10 mouse cellular contexts compared by ENCODE assay signal in genomic region chr13:89828429-89828970, GRCm38 (mm10).
DNase-seq lines count a peak whose midpoint lies in the region; TF ChIP-seq lines count a peak whose summit lies in the region.
"Had no signal": no experiment of that assay in that cellular context is flagged by ENCODE, and none has a peak within 500 bp of the region (broad histone marks: within the 10 kb centered on the region; RNA-seq: fewer than 3 reads in every experiment).

No protein-coding gene starts in this region.

- in situ Hi-C loops in ES-E14 (cut with MboI; ENCODE audit: low sequenced_read_pairs in 2 of 2, unreplicated experiment in 2 of 2), result no loop called here

- no peak for TF ChIP-seq POLR2A in myocyte (IDR thresholded peaks at IDR 0.05; ENCODE audit: insufficient read length, low read depth)

- H3K27ac ChIP-seq in ES-E14 (ENCODE audit: insufficient read depth, low read depth, low read length, poor library complexity, severe bottlenecking), result no peak overlapping the region

- H3K4me1 ChIP-seq in ES-E14 (ENCODE audit: control insufficient read depth in 2 of 2, insufficient read depth in 2 of 2, low read length in 2 of 2, poor library complexity in 1 of 2), result peaks cover 0 to 2% of the 10 kb centered on the region in 2 experiments; a peak in 1 of 4 replicates

- H3K79me2 ChIP-seq in myocyte (ENCODE audit: control insufficient read depth, insufficient read depth), result no peaks in the 10 kb centered on the region

- H3K9me3 ChIP-seq in ES-E14 (ENCODE audit: control insufficient read depth, insufficient read depth, low read depth, low read length), result no peaks in the 10 kb centered on the region

- H3K4me2 ChIP-seq in myocyte (ENCODE audit: low read depth), result peak overlapping the region; percentile 58

- H3K4me3 ChIP-seq in ES-E14 (ENCODE audit: insufficient read depth in 1 of 2, low read depth in 1 of 2, low read length in 2 of 2, poor library complexity in 1 of 2, severe bottlenecking in 1 of 2) (no peak overlapping the region), myocyte (no peak overlapping the region)

- H3K9ac ChIP-seq in ES-E14 (ENCODE audit: insufficient read depth, low read depth, low read length, poor library complexity, severe bottlenecking), result no peak overlapping the region

- H3ac ChIP-seq in myocyte (ENCODE audit: control insufficient read depth, insufficient read length), result no peak overlapping the region

- H3K36me3 ChIP-seq in ES-E14 (ENCODE audit: control insufficient read depth, insufficient read depth, low read length, poor library complexity, severe bottlenecking) (no peaks in the 10 kb centered on the region), myocyte (ENCODE audit: control insufficient read depth, insufficient read depth) (no peaks in the 10 kb centered on the region)

- H3K27me3 ChIP-seq in myocyte (ENCODE audit: control insufficient read depth, insufficient read depth, insufficient read length), result no peaks in the 10 kb centered on the region

- DNase-seq in adrenal gland, adult 2 months, result peak; percentile 8
- no peak for DNase-seq in adrenal gland, postnatal 25 days
- peak; percentile 47 for DNase-seq in ES-E14 (ENCODE audit: low read depth, low spot score)
- peak; percentile 25 for DNase-seq in gastrocnemius, postnatal 25 days
- no peak for DNase-seq in spleen, postnatal 10 days (ENCODE audit: low spot score in 2 of 2)
- no peak for DNase-seq in urinary bladder, postnatal 10 days (ENCODE audit: low spot score)
- DNase-seq in cerebellum, adult 18-20 months, result no peak
- DNase-seq: adrenal gland, postnatal 36 days; right cerebral cortex, postnatal 25 days had no signal

TF ChIP-seq in ES-E14, 5 proteins besides CTCF, POLR2A, EP300 and RAD21:
- TF ChIP-seq ZC3H11A (IDR thresholded peaks at IDR 0.05; ENCODE audit: borderline replicate concordance, low read depth, low read length) (no peak), CHD2 (IDR thresholded peaks at IDR 0.05; ENCODE audit: low read depth, low read length) (no peak), HCFC1 (IDR thresholded peaks at IDR 0.05; ENCODE audit: borderline replicate concordance, insufficient read depth, low read length) (no peak), MAFK (IDR thresholded peaks at IDR 0.05; ENCODE audit: insufficient read depth, low read depth, low read length) (no peak), ZNF384 (IDR thresholded peaks at IDR 0.05; ENCODE audit: low read depth, low read length) (no peak)

TF ChIP-seq in myocyte, 11 proteins besides CTCF, POLR2A, EP300 and RAD21:
- no peak for TF ChIP-seq REST (IDR thresholded peaks at IDR 0.05; ENCODE audit: insufficient read depth, insufficient read length)
- no peak for TF ChIP-seq POLR2AphosphoS2 (IDR thresholded peaks at IDR 0.05; ENCODE audit: insufficient read length, low read depth)
- no peak for TF ChIP-seq CEBPB (IDR thresholded peaks at IDR 0.05; ENCODE audit: insufficient read depth, poor library complexity, severe bottlenecking)

Comparison
In these comparisons a context has a peak if more than half of its experiments do, and no peak if none do; other contexts are left out.
1. DNase-seq: peak in adrenal gland, adult 2 months (single experiment), ES-E14 (single experiment) and gastrocnemius, postnatal 25 days (single experiment); none in adrenal gland, postnatal 25 days (single experiment), spleen, postnatal 10 days (0 of 2), urinary bladder, postnatal 10 days (single experiment) and cerebellum, adult 18-20 months (0 of 2).